Mouse (Mus musculus): ENCODE data around the gene Olfr287.

Olfr287 gene

GRCm38 (mm10) chr15:98220877-98221276 lies at the start of gene Olfr287, which contains the start of gene Gm44579:
TSS of gene Olfr287 (minus strand) at chr15:98221056.
TSS of gene Gm44579 (minus strand) at chr15:98220977.
- no peak for DNase-seq (ENCODE audit: low read depth, low spot score)

GRCm38 (mm10) chr15:98257776-98258175 lies 36.9 kb upstream of the Olfr287 start:
- DNase-seq (ENCODE audit: low read depth, low spot score), result no peak

GRCm38 (mm10) chr15:98257193-98257592 lies 36.3 kb upstream of the Olfr287 start, which contains the start of gene H1fnt:
TSS of gene H1fnt (minus strand) at chr15:98257293.
- no peak for DNase-seq (ENCODE audit: low read depth, low spot score)

GRCm38 (mm10) chr15:98256271-98256670 lies 35.4 kb upstream of the Olfr287 start:
- DNase-seq (ENCODE audit: low read depth, low spot score), result no peak

GRCm38 (mm10) chr15:98235442-98235841 lies 14.6 kb upstream of the Olfr287 start:
- DNase-seq (ENCODE audit: low read depth, low spot score), result no peak

GRCm38 (mm10) chr15:98234350-98234749 lies 13.5 kb upstream of the Olfr287 start, which contains the start of gene Olfr286:
TSS of gene Olfr286 (minus strand) at chr15:98234450.
- no peak for DNase-seq (ENCODE audit: low read depth, low spot score)

- DNase-seq (ENCODE audit: low read depth, low spot score), result no peak
These were observed 5.2 kb upstream of the Olfr287 start for GRCm38 (mm10) chr15:98226096-98226495.

- no peak for DNase-seq (ENCODE audit: low read depth, low spot score)
These were observed 4.8 kb upstream of the Olfr287 start for GRCm38 (mm10) chr15:98225610-98226009.

- DNase-seq (ENCODE audit: low read depth, low spot score), result no peak
These were observed 1.5 kb upstream of the Olfr287 start for GRCm38 (mm10) chr15:98222377-98222776.

- no peak for DNase-seq (ENCODE audit: low read depth, low spot score)
These were observed 6.7 kb downstream of the Olfr287 start for GRCm38 (mm10) chr15:98214130-98214529.

GRCm38 (mm10) chr15:98213336-98213870 lies 7.5 kb downstream of the Olfr287 start:
- no peak for DNase-seq (ENCODE audit: low read depth, low spot score)

- DNase-seq (ENCODE audit: low read depth, low spot score), result no peak
These were observed 11.2 kb downstream of the Olfr287 start for GRCm38 (mm10) chr15:98209676-98210075.

- DNase-seq (ENCODE audit: low read depth, low spot score), result no peak
These were observed 25.4 kb downstream of the Olfr287 start, which contains the start of gene Olfr288 for GRCm38 (mm10) chr15:98195442-98195841. TSS of gene Olfr288 (minus strand) at chr15:98195542.

- DNase-seq (ENCODE audit: low read depth, low spot score), result no peak
These were observed 36.4 kb downstream of the Olfr287 start for GRCm38 (mm10) chr15:98184456-98184855.

- DNase-seq (ENCODE audit: low read depth, low spot score), result no peak
These were observed 38.8 kb downstream of the Olfr287 start for GRCm38 (mm10) chr15:98181856-98182570.

GRCm38 (mm10) chr15:98181132-98181711 lies 39.6 kb downstream of the Olfr287 start:
- DNase-seq (ENCODE audit: low read depth, low spot score), result peak; percentile 94

- DNase-seq (ENCODE audit: low read depth, low spot score), result no peak
These were observed 40.2 kb downstream of the Olfr287 start for GRCm38 (mm10) chr15:98180567-98181131.

- DNase-seq (ENCODE audit: low read depth, low spot score), result no peak
These were observed 43.5 kb downstream of the Olfr287 start for GRCm38 (mm10) chr15:98177320-98177719.

- DNase-seq (ENCODE audit: low read depth, low spot score), result peak; percentile 66
These were observed 47.0 kb downstream of the Olfr287 start for GRCm38 (mm10) chr15:98173821-98174220.

GRCm38 (mm10) chr15:98172113-98172512 lies 48.7 kb downstream of the Olfr287 start:
- DNase-seq (ENCODE audit: low read depth, low spot score), result no peak

- DNase-seq (ENCODE audit: low read depth, low spot score), result no peak
These were observed 49.9 kb downstream of the Olfr287 start for GRCm38 (mm10) chr15:98170917-98171316.

- DNase-seq (ENCODE audit: low read depth, low spot score), result peak; percentile 57
These were observed 50.5 kb downstream of the Olfr287 start for GRCm38 (mm10) chr15:98170365-98170764.
